Mouse (Mus musculus) gastrocnemius, postnatal 4 days (tissue): ENCODE measurements at regions not wholly inside any gene's neighbourhood (a gene's known extent, or its start where the extent isn't known, plus 50 kb on each side); places are given as distances from the start of the nearest gene placed in this dataset.

Source experiments
- DNase-seq, 2 experiments: peaks; one replicate each; pipeline ENCODE4 v3.0.0; 2021 to 2022; ENCODE audit warnings: low spot score in 2 of 2, mixed read lengths in 2 of 2

GRCm38 (mm10) chr14:62042305-62043116, 249.9 kb upstream of the Rnaseh2b start:
- DNase-seq = peak; percentile 42 to 76

GRCm38 (mm10) chr14:62043117-62043422, 249.3 kb upstream of the Rnaseh2b start:
- no peak for DNase-seq

- no peak for DNase-seq
Measured at GRCm38 (mm10) chr14:62050941-62051340, 241.4 kb upstream of the Rnaseh2b start.

- no peak for DNase-seq
Measured at GRCm38 (mm10) chr14:62051923-62052322, 240.5 kb upstream of the Rnaseh2b start.

- no peak for DNase-seq
Measured at GRCm38 (mm10) chr14:62053004-62053403, 239.4 kb upstream of the Rnaseh2b start.

GRCm38 (mm10) chr14:62057096-62057495, 235.3 kb upstream of the Rnaseh2b start:
- no peak for DNase-seq

- DNase-seq = no peak
Measured at GRCm38 (mm10) chr14:62058100-62058499, 234.3 kb upstream of the Rnaseh2b start.

- DNase-seq = no peak
Measured at GRCm38 (mm10) chr14:62071140-62071539, 221.2 kb upstream of the Rnaseh2b start.

GRCm38 (mm10) chr14:62084047-62084446, 208.3 kb upstream of the Rnaseh2b start:
- DNase-seq = no peak

GRCm38 (mm10) chr14:62088174-62088573, 204.2 kb upstream of the Rnaseh2b start:
- DNase-seq = no peak

GRCm38 (mm10) chr14:62117532-62117931, 174.9 kb upstream of the Rnaseh2b start:
- DNase-seq = no peak

GRCm38 (mm10) chr14:62118542-62118953, 173.8 kb upstream of the Rnaseh2b start:
- no peak for DNase-seq

- DNase-seq = no peak
Measured at GRCm38 (mm10) chr14:62128918-62129317, 163.5 kb upstream of the Rnaseh2b start.

- no peak for DNase-seq
Measured at GRCm38 (mm10) chr14:62132353-62132816, 160.0 kb upstream of the Rnaseh2b start.

- DNase-seq = no peak
Measured at GRCm38 (mm10) chr14:62137981-62138380, 154.4 kb upstream of the Rnaseh2b start.

- peak in 1 of 2 experiments; percentile 38 for DNase-seq
Measured at GRCm38 (mm10) chr14:62144385-62145030, 147.9 kb upstream of the Rnaseh2b start.

GRCm38 (mm10) chr14:62157038-62157716, 135.2 kb upstream of the Rnaseh2b start:
- no peak for DNase-seq

- no peak for DNase-seq
Measured at GRCm38 (mm10) chr14:62159690-62160089, 132.7 kb upstream of the Rnaseh2b start.

- DNase-seq = peak in 1 of 2 experiments; percentile 33
Measured at GRCm38 (mm10) chr14:62163120-62163796, 129.1 kb upstream of the Rnaseh2b start.

- no peak for DNase-seq
Measured at GRCm38 (mm10) chr14:62164918-62165317, 127.5 kb upstream of the Rnaseh2b start.

GRCm38 (mm10) chr14:62166006-62166405, 126.4 kb upstream of the Rnaseh2b start:
- DNase-seq = no peak
